Mouse (Mus musculus) ES-E14 (cell line): Measurements from ENCODE around the gene Nodal. TPM values are rescaled to one million over a fixed set of nuclear protein-coding genes. Genes with fewer than 3 reads are reported as not detected.

Experiments used
- DNase-seq: peaks from one replicate; pipeline ENCODE4 v3.0.0-alpha.2; 2013; ENCODE audit warnings: low read depth, low spot score
- H3K27ac ChIP-seq: 2 replicates; pipeline ENCODE4 v1.5.1; 2012; ENCODE audit warnings: low read depth, mild to moderate bottlenecking, low read length, moderate library complexity, mixed read lengths; ENCODE audit not compliant: poor library complexity, insufficient read depth, severe bottlenecking
- H3K36me3 ChIP-seq: 2 replicates; pipeline ENCODE4 v1.6.1; 2012; ENCODE audit warnings: mild to moderate bottlenecking, low read length, moderate library complexity, mixed read lengths; ENCODE audit not compliant: control insufficient read depth, poor library complexity, insufficient read depth, severe bottlenecking
- H3K4me1 ChIP-seq, 2 experiments: fragments of 150-350 bp in 1 of 2; sonication (generic) in 1 of 2; 2 replicates each; pipeline ENCODE4 v1.6.1; 2012; ENCODE audit warnings: low read length in 2 of 2, mild to moderate bottlenecking in 1 of 2, mixed read lengths in 1 of 2; ENCODE audit not compliant: control insufficient read depth in 2 of 2, insufficient read depth in 2 of 2, poor library complexity in 1 of 2
- H3K4me3 ChIP-seq, 2 experiments: fragments of 150-350 bp in 1 of 2; sonication (generic) in 1 of 2; 2 replicates each; pipeline ENCODE4 v1.5.1; 2012; ENCODE audit warnings: low read length in 2 of 2, low read depth in 1 of 2, mild to moderate bottlenecking in 1 of 2, mixed read lengths in 1 of 2; ENCODE audit not compliant: insufficient read depth in 1 of 2, poor library complexity in 1 of 2, severe bottlenecking in 1 of 2
- H3K9ac ChIP-seq: 2 replicates; pipeline ENCODE4 v1.6.1; 2012; ENCODE audit warnings: low read depth, mild to moderate bottlenecking, low read length, mixed read lengths; ENCODE audit not compliant: poor library complexity, insufficient read depth, severe bottlenecking
- H3K9me3 ChIP-seq: fragments of 150-350 bp; sonication (generic); 2 replicates; pipeline ENCODE4 v1.6.1; 2012; ENCODE audit warnings: low read depth, mild to moderate bottlenecking, low read length; ENCODE audit not compliant: control insufficient read depth, insufficient read depth
- CHD2 ChIP-seq: IDR thresholded peaks from 2 replicates; pipeline ENCODE4 v1.6.1; 2014; ENCODE audit warnings: mild to moderate bottlenecking, low read depth, low read length, inconsistent platforms
- HCFC1 ChIP-seq: IDR thresholded peaks from 2 replicates; pipeline ENCODE4 v1.6.1; 2012; ENCODE audit warnings: low read length, inconsistent platforms, borderline replicate concordance; ENCODE audit not compliant: insufficient read depth
- MAFK ChIP-seq: IDR thresholded peaks from 2 replicates; pipeline ENCODE4 v1.6.1; 2014; ENCODE audit warnings: mild to moderate bottlenecking, low read depth, low read length, inconsistent platforms; ENCODE audit not compliant: insufficient read depth
- ZC3H11A ChIP-seq: IDR thresholded peaks from 2 replicates; pipeline ENCODE4 v1.6.1; 2012; ENCODE audit warnings: low read depth, mild to moderate bottlenecking, inconsistent platforms, low read length, borderline replicate concordance
- ZNF384 ChIP-seq: IDR thresholded peaks from 2 replicates; pipeline ENCODE4 v1.6.1; 2012; ENCODE audit warnings: low read depth, low read length, inconsistent platforms
- in situ Hi-C, 2 experiments: fragments of 600-800 bp; cut with MboI; formaldehyde crosslinking; loops; one replicate each; pipeline ENCODE4 v1.15.1; 2025; ENCODE audit warnings: low sequenced_read_pairs in 2 of 2, inconsistent platforms in 1 of 2; ENCODE audit not compliant: unreplicated experiment in 2 of 2
- total RNA-seq: library from RNA; depleted of rRNA; stranded (reverse); fragments of 300-350 nt; gene quantifications from 2 replicates; pipeline ENCODE4 v1.2.3, GENCODE M21; 2012

Nodal gene
- total RNA-seq, 1 experiment: 164 TPM

DNA sequence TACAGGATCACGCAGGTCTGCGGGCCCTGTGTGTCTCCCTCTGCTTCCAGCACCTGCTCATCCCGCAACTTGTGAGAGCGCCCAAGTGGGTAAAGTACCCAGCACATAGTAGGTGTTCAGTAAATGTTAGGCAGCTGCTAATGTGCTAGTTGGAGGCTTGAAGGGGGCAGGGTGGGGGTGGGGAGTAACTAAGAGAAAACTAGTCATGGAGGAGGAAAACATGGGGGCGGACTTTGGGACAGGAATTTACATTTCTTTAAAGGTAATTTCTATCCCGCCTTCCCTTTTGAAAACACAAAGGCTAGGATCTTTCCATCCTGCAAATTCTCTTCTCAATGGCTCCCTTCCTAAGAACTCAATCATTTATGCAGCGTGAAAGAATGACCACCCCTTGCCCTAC lies 1.2 kb upstream of the Nodal start:
- H3K27ac ChIP-seq: peak overlapping the region; percentile 100
- peak; percentile 68 for DNase-seq
- peak overlapping the region; percentile 29 to 66 for H3K4me3 ChIP-seq
- TF ChIP-seq MAFK (no peak), ZNF384 (no peak), CHD2 (no peak), HCFC1 (no peak), ZC3H11A (no peak)
- peaks cover 4 to 17% of the 10 kb centered on the region in 2 experiments; a peak in 3 of 4 replicates for H3K4me1 ChIP-seq
- H3K36me3 ChIP-seq: peaks cover 16% of the 10 kb centered on the region; the same call in 1 of the 2 replicates
- no peaks in the 10 kb centered on the region for H3K9me3 ChIP-seq
- in situ Hi-C loops: no loop called here
- peak overlapping the region; percentile 87 for H3K9ac ChIP-seq

DNA sequence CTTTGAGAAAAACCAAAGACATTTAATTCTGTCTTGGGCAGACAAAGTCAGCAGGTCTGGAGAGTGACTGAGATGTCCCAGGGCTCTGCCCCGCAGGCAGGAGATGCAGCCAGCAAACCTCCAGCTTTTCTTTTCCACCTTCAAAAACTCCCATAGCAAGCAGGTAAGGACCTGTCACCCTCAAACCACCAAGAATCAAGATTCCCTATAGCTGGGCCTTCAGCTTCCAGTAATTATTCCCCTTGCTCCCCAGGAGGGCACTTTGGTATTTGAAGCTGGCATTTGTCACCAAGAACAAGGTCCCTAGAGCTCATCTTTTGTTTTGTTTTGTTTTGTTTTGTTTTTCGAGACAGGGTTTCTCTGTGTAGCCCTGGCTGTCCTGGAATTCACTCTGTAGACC lies 726 bp upstream of the Nodal start:
- in situ Hi-C loops: no loop called here
- H3K4me1 ChIP-seq: peaks cover 4 to 15% of the 10 kb centered on the region in 2 experiments; a peak in 3 of 4 replicates
- peaks cover 16% of the 10 kb centered on the region; the same call in 1 of the 2 replicates for H3K36me3 ChIP-seq
- H3K9me3 ChIP-seq: no peaks in the 10 kb centered on the region
- H3K27ac ChIP-seq: peak overlapping the region; percentile 100
- TF ChIP-seq CHD2 (no peak), ZC3H11A (no peak), MAFK (no peak), ZNF384 (no peak), HCFC1 (no peak)
- DNase-seq: no peak
- peak overlapping the region; percentile 1 to 66; a peak in 3 of 4 replicates for H3K4me3 ChIP-seq
- H3K9ac ChIP-seq: peak overlapping the region; percentile 59

DNA sequence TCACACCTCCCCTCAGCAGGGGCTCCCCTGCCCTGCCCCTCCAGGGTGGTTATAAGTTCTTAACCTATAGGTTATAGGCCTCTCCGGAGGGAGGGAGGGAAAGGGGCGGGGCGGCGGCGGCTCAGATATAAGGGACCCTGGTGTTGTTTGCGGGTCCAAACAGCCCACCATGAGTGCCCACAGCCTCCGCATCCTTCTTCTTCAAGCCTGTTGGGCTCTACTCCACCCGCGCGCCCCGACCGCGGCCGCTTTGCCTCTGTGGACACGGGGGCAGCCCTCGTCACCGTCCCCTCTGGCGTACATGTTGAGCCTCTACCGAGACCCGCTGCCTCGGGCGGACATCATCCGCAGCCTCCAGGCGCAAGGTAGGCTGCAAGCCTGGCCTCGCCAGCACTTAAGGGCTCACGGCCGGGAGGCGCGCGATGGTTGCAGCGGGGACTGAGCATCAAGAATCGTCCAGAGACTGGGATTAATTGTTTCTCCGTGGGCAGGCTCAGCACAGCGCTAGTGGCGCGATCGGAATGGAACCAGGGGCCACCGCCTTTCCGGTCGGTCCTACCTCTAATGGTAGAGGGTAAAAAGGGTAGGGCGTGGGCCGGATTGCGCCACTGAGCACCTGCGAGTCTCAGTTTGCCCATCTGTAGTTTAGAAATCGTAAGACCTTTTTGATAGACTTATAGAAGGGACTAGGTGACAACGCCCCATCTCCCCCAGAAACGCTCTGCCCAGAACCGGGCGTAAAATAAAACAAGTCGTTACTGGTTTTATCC lies 544 bp downstream of the Nodal start:
- peaks cover 4 to 16% of the 10 kb centered on the region in 2 experiments for H3K4me1 ChIP-seq
- TF ChIP-seq HCFC1: no peak
- TF ChIP-seq ZNF384: no peak
- no peak for TF ChIP-seq MAFK
- no peak for TF ChIP-seq ZC3H11A
- no peak for TF ChIP-seq CHD2
- peak overlapping the region; percentile 96 for H3K27ac ChIP-seq
- DNase-seq: peak; percentile 77
- H3K9me3 ChIP-seq: no peaks in the 10 kb centered on the region
- peak overlapping the region; percentile 92 to 93 for H3K4me3 ChIP-seq
- H3K9ac ChIP-seq: peak overlapping the region; percentile 88
- H3K36me3 ChIP-seq: peaks cover 22% of the 10 kb centered on the region
- in situ Hi-C loops: no loop called here

DNA sequence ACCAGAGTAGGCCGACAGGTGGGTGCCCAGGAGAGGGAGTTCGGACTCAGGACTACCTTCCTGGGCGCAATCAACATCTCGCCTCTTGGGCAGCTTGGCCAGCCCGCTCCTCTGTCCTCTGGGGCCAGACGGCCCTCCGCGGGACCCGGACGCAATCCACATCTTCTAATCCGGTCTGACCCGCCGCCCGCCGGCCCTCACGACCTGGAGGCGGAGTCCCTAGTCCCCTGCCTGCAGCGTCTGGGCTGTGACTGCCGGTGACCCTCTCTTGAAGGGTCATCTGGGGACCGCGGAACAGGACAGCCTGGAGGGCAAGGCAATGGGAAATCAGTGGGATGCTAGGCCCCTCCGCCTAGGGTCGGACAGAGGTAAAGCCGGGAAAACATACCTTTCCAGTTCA lies 1.4 kb downstream of the Nodal start:
- H3K4me1 ChIP-seq: peaks cover 2 to 15% of the 10 kb centered on the region in 2 experiments
- peak overlapping the region; percentile 88 for H3K9ac ChIP-seq
- peak overlapping the region; percentile 92 to 93 for H3K4me3 ChIP-seq
- TF ChIP-seq HCFC1 (no peak), ZC3H11A (no peak), MAFK (no peak), ZNF384 (no peak), CHD2 (no peak)
- H3K27ac ChIP-seq: peak overlapping the region; percentile 84
- no peak for DNase-seq
- in situ Hi-C loops: no loop called here
- H3K9me3 ChIP-seq: no peaks in the 10 kb centered on the region
- H3K36me3 ChIP-seq: peaks cover 31% of the 10 kb centered on the region

DNA sequence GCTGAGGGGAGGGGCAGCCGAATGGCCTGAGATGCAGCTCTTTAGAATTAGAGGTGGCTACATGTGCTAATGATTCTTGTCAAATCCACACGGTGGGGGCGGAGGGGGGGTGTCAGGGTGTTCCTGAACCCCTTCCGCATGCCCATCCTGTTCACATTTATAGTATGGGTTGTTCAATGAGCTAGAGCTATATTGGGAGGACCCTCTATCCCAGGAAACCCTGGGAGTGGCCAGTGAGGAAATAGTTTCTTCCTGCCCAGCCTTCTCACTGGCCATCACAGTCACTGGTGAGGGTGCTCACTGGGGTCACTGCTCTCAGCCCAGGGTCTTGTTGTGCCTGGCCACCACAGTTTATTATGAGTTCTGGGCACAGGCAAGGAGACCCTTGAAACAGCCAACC lies 2.2 kb downstream of the Nodal start:
- no peak overlapping the region for H3K27ac ChIP-seq
- H3K9me3 ChIP-seq: no peaks in the 10 kb centered on the region
- H3K4me1 ChIP-seq: peaks cover 0 to 15% of the 10 kb centered on the region in 2 experiments
- in situ Hi-C loops: no loop called here
- TF ChIP-seq HCFC1 (no peak), ZNF384 (no peak), ZC3H11A (no peak), CHD2 (0 out of 2 replicates have a peak, but pooled peaks have one; percentile 7)
- H3K9ac ChIP-seq: peak overlapping the region; percentile 88
- H3K4me3 ChIP-seq: peak overlapping the region; percentile 92 to 93
- DNase-seq: no peak
- H3K36me3 ChIP-seq: peaks cover 38% of the 10 kb centered on the region
